Mouse (Mus musculus): ENCODE measurements at regions not wholly inside any gene's neighbourhood (a gene's known extent, or its start where the extent isn't known, plus 50 kb on each side); places are given as distances from the start of the nearest gene placed in this dataset.

GRCm38 (mm10) chr8:103748734-103749133, 352.7 kb upstream of the Cdh5 start:
- TF ChIP-seq CTCF (IDR thresholded peaks at IDR 0.05; ENCODE audit: extremely low read depth, insufficient read depth, low read length) (no peak), POLR2A (IDR thresholded peaks at IDR 0.05; ENCODE audit: extremely low read depth, insufficient read depth, low read length) (no peak)
